Mouse (Mus musculus): ENCODE measurements at regions not wholly inside any gene's neighbourhood (a gene's known extent, or its start where the extent isn't known, plus 50 kb on each side); places are given as distances from the start of the nearest gene placed in this dataset.

GRCm38 (mm10) chr17:81180813-81181424 lies 116.0 kb upstream of the Thumpd2 start:
- no peak for DNase-seq (ENCODE audit: low spot score)

GRCm38 (mm10) chr17:81176306-81176705 lies 111.4 kb upstream of the Thumpd2 start:
- DNase-seq (ENCODE audit: low spot score) = no peak

- no peak for DNase-seq (ENCODE audit: low spot score)
Observed at GRCm38 (mm10) chr17:81175877-81176276, 111.0 kb upstream of the Thumpd2 start.

- DNase-seq (ENCODE audit: low spot score) = no peak
Observed at GRCm38 (mm10) chr17:81172943-81173342, 108.1 kb upstream of the Thumpd2 start.

- no peak for DNase-seq (ENCODE audit: low spot score)
Observed at GRCm38 (mm10) chr17:81169118-81169517, 104.2 kb upstream of the Thumpd2 start.

GRCm38 (mm10) chr17:81150730-81151129 lies 85.8 kb upstream of the Thumpd2 start:
- no peak for DNase-seq (ENCODE audit: low spot score)

- DNase-seq (ENCODE audit: low spot score) = no peak
Observed at GRCm38 (mm10) chr17:81134702-81135101, 69.8 kb upstream of the Thumpd2 start.

- no peak for DNase-seq (ENCODE audit: low spot score)
Observed at GRCm38 (mm10) chr17:81133227-81133626, 68.3 kb upstream of the Thumpd2 start.

Measured in urinary bladder, adult 2 months (tissue).